Mouse (Mus musculus) retina, postnatal 7 days (tissue): ENCODE data around the gene Rab3c.

ENCODE experiments used
- DNase-seq: peaks from one replicate; pipeline ENCODE4 v3.0.0-alpha.2; 2012; ENCODE audit warnings: low read depth, low spot score

Rab3c gene

DNA sequence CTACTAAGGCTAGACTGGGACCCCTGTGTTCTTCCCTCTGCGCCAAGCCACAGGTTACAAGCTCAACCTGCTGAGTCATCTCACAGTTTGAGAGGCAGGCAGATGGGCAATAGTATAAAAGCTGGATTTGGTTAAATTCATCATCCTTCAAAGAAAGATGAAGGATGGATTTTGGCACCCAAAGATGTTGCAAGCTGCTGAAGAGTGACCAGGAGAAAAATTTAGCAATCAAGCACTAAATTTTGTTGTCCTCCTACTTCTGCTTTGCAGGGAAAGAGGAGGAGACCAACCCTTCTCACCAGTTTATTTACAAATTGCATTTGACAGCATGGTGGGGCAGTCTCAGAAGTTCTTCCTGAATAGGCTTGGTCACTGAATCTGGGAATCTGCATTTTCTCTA lies 90.8 kb downstream of the Rab3c start:
- no peak for DNase-seq

DNA sequence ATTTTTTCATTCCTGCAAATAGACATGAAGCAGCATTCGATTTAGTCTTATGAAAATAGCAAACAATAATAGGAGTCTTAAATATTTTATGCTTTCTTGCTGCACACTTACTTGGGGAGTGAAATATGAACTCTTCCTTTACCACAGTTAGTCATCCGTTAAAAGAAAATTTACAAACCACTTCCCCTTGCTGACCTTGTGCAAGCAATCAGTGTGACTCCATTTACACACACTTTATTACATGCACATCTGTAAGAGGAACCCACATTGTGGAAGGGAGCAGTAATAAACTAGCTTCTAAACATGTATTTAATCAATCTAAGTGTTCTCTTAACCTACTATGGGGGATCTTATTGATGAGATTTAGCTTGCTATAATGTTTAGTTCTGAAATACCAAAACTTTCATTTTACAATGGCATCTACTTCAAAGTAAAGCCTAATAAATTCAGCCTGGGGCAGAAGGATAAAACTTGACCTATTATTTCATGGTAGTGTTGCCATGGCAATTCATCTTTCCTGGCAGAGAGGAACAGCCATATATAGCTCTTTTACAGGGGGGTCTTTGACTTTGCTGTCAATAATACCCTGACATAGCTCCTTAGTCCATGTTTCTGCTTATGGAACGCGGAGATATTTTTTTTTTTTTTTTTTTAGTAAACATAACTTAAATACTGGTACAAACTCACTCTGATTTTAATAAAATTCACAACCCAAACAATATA lies 95.7 kb downstream of the Rab3c start:
- no peak for DNase-seq

DNA sequence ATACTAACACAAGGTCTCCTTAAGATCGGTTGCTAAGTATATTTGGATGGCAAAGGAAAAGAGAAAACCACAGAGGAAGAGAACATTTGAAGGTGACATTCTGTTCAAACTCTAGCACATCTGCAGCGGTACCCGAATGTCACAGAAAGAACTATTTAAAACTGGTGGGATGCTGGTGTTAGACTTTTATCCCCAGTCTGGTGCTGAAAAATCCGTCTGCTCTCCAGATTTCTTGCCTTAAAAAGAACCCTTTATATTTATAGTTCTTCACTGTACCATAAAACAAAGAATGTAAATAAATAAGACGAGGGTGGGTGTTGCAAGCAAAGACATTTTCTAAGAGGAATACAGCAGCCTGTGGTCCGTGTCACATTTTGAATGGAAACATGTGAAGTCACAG lies 105.1 kb downstream of the Rab3c start:
- DNase-seq, result no peak

DNA sequence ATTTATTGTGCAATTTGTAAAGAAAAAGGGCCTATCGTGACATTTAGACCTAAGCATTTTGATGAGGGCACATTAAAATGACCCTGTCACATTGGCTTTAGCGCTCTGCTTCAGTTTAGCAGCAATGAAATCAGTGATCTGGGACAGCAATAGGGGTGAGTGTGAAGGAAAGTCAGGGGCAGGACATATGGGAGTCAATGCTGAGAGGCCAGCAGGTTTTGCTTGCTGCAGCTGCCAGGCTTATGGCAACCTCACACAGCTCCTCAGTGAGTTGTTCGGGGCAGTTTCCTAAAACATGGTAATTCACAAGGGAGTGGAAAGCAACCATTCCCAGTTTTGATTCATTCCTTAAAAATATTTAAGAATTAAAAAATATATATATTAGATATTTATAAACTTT lies 111.1 kb downstream of the Rab3c start:
- no peak for DNase-seq

DNA sequence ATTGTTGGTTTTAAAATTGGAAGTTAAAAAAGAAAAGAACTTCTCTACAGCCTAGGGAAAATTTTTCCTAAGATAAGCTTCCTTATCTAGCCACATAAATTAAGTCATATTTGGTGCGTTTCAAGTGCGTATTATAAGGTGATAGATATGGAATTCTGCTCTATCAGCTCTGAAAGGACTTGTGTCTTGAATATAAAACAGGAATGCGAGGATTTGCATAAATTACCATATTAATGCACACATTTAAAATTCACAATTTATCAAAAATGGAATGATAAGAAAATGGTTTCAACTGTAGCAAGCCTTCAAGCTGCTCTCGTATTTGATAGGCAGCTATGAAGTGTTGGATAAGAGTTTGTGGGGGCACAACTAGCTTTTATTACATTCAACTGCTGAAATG lies 111.6 kb downstream of the Rab3c start:
- no peak for DNase-seq

DNA sequence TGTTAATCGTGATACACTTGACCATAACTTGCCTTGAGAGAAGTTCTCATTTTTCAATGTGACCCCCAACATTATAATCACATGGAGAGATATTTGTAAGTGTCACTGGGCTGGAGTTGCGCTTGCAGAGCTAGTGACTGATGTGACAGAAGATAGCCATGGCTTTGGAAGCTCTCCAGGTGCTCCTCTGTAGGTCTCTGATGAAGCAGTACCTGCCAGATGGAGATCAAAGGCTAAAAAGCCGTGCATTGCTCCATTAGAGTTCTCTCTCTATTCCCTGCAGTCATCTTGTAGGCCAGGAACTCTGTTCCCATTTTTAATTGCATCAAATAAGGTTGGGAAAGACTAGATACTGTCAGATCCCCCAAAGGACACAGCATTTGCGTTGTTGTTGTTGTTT lies 112.2 kb downstream of the Rab3c start:
- DNase-seq, result no peak

DNA sequence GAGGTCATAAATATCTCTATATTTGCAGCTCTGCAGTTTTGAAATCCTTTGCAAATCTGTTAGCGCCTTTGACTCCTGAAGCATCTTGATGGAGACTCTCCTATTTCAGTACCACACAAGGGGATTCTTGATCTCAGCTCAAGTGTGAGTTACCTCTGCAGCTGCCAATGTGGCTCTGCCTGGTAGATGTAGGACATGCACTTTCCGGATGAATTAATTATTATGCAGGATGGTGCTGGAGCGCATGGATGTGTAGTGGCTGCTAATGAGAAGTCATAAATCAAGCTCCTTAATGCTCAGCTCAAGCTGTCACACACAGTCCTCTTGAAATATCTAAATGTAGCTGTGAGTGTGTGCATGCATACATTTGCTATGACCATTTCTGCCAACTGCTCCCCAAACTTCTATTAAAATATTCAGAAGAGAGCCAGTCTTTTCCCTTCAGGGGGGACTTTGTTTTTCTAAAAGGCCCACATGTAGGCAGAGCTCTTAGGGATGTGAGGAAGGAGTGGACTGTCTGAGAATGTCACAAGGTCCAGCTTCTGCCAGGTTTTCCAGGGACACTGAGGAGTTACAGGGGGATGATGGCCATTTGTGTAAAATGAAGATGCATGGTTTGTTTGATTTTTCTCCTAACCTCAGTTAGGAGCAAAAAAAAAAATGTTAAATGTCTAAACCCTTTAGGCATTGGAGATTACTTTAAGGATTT lies 114.0 kb downstream of the Rab3c start:
- DNase-seq, result no peak

DNA sequence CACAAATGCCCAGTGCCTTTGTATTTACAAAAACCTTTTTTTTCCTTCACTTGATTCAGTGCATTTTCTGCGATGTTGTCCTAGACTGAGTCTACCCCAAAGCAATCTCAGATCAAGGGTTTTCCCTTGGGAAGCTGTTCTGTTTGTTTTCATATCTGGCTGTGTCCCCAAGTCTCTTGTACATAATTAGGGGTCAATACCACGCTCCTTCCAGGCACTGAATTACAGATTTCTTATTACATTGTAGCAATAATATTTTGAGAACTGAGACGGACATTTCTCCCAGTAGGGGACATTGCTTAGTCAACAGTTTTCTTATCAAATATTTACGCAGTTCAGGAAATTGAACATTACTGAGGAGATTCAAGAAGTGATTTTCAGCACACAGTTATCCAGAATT lies 120.8 kb downstream of the Rab3c start:
- no peak for DNase-seq

DNA sequence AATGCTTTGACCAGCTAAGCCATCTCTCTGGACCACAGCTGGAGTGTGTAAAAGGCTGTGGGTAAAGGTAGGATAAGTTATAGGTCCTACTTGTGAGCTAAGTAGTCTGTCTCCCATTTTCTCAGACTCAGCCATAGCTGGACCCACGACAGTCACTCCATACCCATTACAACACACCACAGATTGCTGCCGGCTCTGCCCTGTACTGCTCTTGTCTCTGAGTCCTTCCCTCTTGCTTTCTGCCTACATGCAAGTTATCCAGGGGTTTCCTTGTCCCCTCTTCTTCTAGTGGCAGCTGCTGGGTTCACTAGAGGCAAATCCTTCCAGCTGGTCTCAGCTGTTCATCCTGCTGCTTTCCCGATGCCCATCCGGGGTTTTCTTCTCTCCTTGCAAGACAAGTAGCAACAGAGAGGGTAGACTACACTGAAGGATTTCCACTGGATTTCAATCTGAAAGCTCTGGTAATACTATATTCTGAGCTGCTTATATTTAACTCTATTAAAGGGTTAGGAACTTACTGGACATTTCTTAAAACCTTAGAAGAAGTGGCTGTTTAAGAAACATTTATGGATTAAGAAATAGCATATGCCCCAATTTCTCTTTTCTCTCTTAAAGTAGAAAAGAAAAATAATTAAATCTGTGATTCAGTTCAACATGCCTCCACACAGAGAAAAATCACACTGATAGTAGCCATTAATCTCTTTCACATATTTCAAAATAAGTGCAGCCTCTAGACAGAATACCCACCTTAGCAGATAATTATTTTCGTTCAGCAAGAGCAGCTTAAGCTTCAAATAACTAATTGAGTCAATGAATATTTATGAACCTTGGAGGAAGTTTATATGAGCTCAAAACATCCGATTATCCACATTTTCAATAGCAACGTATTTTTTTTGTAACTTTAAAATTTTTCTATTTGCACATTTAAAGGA lies 121.9 kb downstream of the Rab3c start:
- no peak for DNase-seq

DNA sequence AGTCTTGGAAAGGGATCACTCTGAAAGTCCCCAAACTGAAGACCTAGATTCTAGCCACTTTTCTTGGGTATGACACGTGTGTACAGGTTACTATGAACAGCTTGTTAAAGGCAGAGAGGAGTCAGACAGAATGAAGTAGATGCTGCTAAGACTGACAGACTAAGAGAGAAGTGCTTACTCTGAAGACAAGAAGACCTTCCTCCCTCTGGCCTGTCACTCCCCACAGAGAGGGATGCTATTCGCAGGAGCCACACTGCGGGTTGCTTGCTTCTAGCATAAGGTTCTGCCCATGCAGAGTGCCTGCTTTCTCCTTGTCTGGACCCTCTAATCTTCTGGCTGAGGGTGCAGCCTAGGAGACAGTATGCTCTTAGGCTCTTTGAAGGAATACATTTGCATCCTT lies 135.3 kb downstream of the Rab3c start:
- no peak for DNase-seq

DNA sequence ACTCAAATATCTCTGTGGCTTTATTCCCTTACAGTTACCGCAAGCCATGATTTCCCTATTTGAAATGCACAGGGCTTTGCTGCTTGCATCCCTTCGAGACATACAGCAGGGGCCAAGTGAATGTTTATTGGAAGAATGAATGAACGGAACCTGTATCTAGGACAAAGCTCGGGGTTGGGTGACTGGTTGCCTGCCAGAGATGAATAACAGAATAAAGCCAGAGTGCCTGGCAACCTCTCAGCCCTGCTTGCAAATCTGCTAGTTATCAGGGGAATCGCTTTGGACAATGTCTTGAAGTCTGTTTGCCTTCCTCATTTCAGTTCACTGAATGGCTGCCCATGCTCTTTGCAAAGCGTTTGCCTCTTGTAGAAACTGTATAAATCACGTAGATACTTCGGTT lies 135.8 kb downstream of the Rab3c start:
- DNase-seq, result no peak

DNA sequence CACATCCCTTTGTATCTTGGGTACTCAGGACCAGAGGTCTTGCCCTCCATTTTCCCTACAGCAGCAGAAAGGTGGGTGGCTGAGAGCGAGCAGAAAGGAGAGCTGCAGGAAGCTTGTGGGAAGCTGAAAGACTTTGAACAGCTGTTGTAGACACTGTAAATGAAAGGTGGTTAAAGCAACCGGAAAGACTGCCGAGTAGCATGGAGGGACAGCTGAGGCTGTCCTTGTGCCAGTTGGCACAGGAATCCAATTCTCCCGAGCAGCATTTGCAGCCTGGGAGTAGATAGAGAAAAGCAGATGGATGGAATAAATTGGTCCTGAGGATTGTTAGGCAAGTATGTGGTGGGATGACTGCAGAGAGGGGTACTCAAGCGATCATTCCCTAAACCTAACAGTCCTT lies 141.5 kb downstream of the Rab3c start:
- DNase-seq, result no peak

DNA sequence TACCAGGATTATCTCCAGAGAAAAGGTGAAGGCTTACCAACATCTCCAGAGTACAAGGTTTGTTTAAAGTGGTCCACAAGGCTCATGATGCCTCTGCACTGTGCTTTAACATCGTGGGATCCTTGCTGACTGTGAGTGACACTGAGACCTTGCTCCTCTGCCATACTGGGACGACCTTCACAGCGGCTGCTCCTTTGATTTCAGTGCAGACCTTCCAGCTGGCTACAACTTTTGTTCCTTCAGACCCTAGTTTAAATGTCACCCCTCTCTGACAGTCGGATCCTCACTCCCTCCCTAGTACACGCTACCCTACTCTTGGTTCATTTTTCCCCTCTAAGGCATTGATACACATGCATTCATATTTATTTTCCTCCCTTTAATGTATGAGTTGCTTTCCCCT lies 142.2 kb downstream of the Rab3c start:
- DNase-seq, result no peak

DNA sequence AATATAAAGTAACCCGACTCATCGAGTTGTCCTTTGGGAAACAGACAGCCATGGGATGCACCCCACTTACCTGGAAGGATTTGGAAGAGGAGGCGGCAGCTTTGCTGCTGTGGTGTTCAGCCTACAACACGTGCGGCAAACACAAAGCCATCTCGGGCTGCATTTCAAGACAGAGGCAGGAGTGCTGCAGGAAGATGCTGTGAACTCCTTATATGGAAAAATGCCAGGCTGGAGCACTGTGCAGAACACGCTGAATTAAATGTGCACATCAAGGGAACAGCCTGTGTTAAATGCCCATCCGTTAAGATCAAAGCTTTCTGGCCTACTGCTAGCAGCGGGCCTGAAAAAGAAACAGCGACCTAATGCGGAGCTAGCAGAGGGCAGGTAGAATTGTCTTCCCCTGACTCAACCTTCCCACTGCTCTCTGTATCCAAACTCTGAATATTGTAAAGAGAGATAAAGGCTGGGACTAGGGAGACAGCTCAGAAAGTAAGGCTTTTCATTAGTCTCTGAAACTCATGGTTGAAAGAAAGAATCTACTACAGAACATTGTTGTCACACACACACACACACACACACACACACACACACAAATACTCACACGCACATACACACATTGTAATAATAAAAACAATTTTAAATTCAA lies 153.1 kb downstream of the Rab3c start:
- no peak for DNase-seq

DNA sequence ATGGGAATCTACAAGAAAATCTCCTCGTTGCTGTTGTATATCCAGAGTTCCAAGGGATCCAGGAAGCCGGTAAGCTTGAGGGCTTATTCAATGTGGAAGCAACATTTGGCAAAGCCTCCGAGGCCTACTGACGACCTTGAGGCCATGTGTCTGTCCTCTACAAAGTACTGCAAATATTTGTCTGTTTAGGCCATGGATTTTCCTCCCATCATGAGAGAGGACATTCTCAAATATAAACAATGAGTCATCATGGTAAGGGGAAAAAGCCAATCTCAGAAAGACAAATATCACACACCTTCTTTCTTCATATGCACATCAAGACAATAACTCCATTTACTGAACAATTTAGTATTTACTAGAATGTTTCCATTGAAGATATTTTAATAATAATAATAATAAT lies 158.0 kb downstream of the Rab3c start:
- DNase-seq, result no peak

DNA sequence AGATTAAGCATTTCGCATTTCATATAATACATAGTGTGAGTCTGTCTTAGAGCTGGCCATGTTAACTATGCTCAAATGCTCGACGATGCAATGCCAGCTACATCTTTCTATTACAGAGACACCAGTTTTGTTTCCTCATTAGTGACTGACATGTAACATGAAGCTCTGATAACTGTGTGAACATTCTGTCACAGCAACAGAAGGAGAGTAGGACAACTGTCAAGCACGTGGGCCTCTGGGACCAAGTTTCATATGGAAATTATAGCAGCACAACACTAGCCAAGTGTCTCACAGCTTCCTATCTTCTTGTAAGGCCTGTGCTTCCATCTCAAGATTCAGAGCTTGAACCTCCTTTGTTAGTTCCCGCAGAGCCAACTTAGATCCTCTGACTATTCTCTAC lies 163.9 kb downstream of the Rab3c start:
- DNase-seq, result no peak

DNA sequence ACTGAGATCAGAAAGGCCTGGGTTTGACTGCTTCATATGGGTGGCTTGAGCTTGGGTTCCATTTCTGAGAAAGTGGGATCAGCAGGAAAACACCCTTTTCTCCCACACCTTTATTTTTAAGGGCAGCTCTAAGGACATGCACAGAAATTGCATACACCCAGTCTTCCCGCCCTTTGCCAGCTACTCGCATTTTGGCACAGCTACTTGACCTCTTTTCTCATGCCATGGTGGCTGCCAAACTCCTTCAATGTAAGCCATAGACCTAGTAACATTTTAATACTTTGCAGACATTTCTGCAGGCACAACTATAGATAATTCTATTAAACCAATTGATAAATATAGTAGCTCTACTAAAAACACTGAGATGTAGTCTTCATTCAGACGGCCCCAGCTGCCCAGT lies 164.5 kb downstream of the Rab3c start:
- DNase-seq, result no peak

DNA sequence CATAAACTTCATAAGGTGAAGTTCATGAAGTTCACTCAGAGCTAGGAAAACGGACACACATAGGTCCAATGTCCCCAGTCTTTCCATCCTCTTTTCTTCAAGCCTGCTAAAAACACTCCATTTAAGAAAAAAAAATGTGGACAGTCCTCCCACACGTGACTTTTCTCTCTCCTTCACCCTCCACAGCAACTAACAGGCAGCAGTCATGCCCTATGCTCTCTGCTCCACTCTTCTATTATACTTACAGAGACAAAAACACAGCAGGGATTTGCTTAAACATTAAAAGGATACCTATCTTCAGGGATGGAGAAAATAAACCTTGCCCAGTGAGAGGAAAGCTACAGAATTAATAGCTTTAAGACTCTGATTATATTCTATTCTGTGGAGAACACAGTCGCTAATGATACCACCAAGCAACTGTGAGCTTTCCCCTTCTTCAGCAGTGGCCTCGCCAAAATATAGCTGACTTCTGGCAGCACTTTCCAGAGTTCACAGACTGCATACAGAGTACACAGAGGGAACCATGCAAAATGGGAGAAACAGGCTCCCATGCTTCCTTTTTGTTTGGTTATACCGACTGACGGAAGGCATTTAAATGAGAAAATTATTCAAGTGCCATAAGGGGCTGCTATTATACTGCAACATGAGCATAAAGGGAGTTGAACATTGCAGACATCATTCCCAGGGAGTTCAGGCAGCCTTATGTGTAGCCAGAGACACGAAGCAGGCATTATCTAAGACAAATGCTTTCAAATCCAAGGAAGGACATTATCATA lies 165.7 kb downstream of the Rab3c start:
- DNase-seq, result no peak

DNA sequence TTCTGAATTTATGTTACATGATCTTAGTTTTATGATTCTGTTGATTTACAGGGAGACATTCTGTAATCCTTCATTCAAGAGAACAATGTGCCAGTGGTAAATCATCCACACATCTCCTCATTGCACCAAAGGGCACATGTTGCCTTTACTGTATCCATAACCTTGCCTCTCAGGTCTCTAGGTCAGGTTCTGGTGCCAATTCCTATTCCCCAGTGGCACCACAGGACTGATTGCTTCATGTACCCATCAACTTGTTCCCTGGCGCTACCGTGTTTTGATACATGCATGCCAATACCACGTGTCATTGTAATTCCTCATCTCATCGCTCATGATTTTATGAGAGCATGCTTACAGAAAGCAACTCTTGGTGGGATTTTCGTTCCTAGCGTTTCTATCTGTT lies 167.1 kb downstream of the Rab3c start:
- no peak for DNase-seq

DNA sequence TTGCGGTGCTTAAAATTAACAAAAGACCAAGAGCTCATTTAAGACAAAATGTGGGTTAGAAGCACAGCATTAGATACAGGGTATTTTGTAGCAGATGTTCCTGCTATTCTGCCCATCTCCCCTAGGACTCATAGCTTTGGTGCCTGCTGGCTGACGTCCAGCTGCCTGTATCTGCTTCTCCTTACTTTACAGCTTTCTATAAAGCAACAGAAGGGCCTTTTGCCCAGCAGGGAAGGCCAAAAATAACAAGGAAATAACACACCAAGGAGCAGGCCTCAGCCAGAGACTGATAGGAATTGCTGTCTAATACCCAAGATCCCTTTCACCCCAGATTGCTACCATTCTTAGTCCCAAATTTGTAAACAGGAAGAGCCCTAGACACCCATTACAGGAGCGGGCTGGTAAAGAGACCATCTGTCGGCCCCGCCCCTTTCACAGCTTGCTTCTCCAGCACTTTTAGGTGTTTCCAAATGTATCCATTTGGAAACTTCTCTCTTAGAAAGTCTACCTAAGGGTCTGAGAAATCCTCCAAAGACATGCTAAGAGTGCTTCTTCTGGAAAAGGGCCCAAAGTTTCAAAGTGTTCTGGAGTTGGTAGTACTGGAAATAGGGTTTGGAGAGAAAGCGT lies 183.3 kb downstream of the Rab3c start:
- no peak for DNase-seq

DNA sequence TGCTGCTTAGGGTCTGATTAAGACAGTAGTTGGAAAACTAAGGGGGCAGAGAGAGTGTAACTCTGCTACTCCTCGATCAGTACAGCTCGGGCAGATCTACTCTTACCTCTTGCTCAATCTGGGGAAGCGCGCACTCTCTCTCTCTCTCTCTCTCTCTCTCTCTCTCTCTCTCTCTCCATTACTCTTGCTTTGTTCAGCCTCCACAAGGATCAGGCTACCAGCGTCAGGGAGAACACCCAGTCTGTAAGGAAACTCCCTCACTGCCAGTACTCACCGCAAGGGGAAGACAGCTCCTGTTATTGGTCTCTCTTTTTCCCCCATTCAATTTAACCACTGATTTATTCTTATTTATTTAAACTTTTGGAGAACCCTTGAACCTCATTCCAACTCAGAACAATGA lies 185.8 kb downstream of the Rab3c start:
- no peak for DNase-seq
